Mouse (Mus musculus): ENCODE measurements at regions not wholly inside any gene's neighbourhood (a gene's known extent, or its start where the extent isn't known, plus 50 kb on each side); places are given as distances from the start of the nearest gene placed in this dataset.
"Not testable (repeated sequence)": the region's sequence is repeated elsewhere in the genome, so short reads cannot be mapped to it uniquely, and the experiment has no call there.

DNA sequence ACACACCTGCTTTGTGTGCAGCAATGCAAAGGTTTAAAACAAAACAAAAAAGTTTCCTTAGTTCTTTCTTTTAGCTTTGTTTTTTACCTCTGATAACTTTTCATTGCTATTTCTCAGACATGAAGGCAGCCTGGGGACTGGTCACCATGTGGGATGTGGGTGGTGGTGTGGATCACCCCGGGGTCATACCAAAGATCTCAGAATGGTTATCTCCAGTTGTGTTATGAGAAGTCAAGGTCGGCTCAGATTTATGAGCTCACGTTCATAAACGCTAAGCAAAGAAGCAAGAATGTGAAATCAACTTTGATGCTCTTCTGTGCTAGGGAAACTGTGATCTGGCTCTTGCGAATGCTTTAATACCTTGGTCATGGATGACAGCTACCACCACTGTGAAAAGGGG lies 102.3 kb upstream of the Map3k1 start:
- no peak for ATAC-seq (ENCODE audit: insufficient number of reproducible peaks, insufficient read depth, low FRiP score, low TSS enrichment, low read depth)
- Histone ChIP-seq H3K4me3 (no peak overlapping the region), H3K27me3 (no peaks in the 10 kb centered on the region), H3K9me3 (no peaks in the 10 kb centered on the region), H3K9ac (no peak overlapping the region), H3K4me1 (no peaks in the 10 kb centered on the region), H3K4me2 (no peak overlapping the region), H3K27ac (no peak overlapping the region), H3K36me3 (no peaks in the 10 kb centered on the region)
- 92% methylated on average over 5 of the region's 5 CpGs for WGBS

DNA sequence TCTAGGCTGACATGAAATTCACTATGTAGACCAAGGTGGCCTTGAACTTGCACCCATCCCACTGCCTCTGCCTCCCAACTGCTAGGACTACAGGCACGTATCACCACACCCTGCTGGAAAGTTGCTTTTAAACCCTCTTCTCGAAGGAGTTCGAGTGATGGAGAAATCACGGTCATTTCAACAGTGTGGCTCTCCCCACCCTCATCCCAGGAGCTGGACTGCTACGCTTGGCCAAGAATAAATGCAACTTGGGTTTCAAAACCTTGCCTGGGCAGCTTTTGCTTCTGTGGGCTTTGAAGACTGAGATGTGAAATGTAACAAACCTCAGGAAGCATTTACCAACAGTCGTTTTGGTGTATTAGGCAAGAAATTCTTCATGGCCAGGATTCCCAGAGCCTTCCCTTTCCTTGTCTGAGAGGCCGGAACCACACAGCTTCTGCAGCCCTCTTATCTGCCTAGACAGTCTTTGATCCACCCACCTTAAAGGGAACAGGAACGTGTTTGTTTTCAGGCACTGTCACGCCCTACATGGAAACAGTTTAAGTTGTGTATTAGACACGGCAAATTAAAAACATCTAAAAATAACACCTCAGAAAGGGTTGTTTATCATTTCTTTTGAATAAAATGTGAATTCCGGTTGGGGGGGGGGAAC lies 103.0 kb upstream of the Map3k1 start:
- Histone ChIP-seq H3K36me3 (no peaks in the 10 kb centered on the region), H3K9ac (no peak overlapping the region), H3K27ac (no peak overlapping the region), H3K4me3 (no peak overlapping the region), H3K27me3 (no peaks in the 10 kb centered on the region), H3K4me1 (no peaks in the 10 kb centered on the region), H3K4me2 (no peak overlapping the region), H3K9me3 (no peaks in the 10 kb centered on the region)
- no peak for ATAC-seq (ENCODE audit: insufficient number of reproducible peaks, insufficient read depth, low FRiP score, low TSS enrichment, low read depth)
- WGBS = 75% methylated on average over 11 of the region's 11 CpGs

DNA sequence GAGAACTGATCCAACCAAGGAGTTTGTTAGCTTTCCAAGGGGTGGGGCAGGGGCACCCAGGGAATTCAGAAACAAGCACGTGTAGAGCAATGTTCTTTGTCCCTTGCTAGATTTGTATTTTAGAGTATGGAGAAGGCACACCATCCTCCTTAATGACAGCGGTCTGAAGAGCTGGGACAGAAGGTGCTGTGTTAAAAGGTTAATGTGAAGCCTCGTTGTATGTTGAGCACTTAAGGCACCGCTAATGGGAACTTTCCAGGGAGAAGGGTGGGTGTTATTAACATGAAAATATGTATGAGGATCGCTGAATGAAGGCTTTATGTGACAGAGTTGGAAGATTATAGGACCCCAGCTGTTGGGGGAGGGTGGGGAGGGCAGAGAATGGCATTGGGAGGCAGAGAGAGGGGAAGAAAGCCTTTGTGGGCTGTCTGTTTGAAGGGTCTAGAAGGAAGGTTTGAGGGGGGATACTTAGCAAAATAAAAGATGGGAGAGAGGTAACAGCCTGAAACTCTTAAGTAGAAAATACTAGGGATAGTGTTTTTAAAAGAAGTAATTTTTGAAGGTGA lies 105.6 kb upstream of the Map3k1 start:
- no peaks in the 10 kb centered on the region for H3K27me3 ChIP-seq
- no peak overlapping the region for H3K9ac ChIP-seq
- H3K4me1 ChIP-seq = no peaks in the 10 kb centered on the region
- no peaks in the 10 kb centered on the region for H3K36me3 ChIP-seq
- no peak overlapping the region for H3K27ac ChIP-seq
- H3K4me2 ChIP-seq = no peak overlapping the region
- WGBS = 65% methylated on average over 5 of the region's 5 CpGs
- H3K9me3 ChIP-seq = no peaks in the 10 kb centered on the region
- no peak overlapping the region for H3K4me3 ChIP-seq
- no peak for ATAC-seq (ENCODE audit: insufficient number of reproducible peaks, insufficient read depth, low FRiP score, low TSS enrichment, low read depth)

- not testable (repeated sequence) for H3K27me3 ChIP-seq; H3K4me1 ChIP-seq; H3K4me2 ChIP-seq; H3K9ac ChIP-seq; H3K27ac ChIP-seq; H3K4me3 ChIP-seq; ATAC-seq (ENCODE audit: insufficient number of reproducible peaks, insufficient read depth, low FRiP score, low TSS enrichment, low read depth); H3K36me3 ChIP-seq; H3K9me3 ChIP-seq
- WGBS = 79% methylated on average over 11 of the region's 11 CpGs
Observed at GRCm38 (mm10) chr13:111919417-111919816, 110.6 kb upstream of the Map3k1 start.

GRCm38 (mm10) chr13:111920534-111920933 lies 111.7 kb upstream of the Map3k1 start:
- no peak for ATAC-seq (ENCODE audit: insufficient number of reproducible peaks, insufficient read depth, low FRiP score, low TSS enrichment, low read depth)
- H3K9me3 ChIP-seq = peaks cover 7% of the 10 kb centered on the region
- WGBS = 80% methylated on average over 2 of the region's 2 CpGs

DNA sequence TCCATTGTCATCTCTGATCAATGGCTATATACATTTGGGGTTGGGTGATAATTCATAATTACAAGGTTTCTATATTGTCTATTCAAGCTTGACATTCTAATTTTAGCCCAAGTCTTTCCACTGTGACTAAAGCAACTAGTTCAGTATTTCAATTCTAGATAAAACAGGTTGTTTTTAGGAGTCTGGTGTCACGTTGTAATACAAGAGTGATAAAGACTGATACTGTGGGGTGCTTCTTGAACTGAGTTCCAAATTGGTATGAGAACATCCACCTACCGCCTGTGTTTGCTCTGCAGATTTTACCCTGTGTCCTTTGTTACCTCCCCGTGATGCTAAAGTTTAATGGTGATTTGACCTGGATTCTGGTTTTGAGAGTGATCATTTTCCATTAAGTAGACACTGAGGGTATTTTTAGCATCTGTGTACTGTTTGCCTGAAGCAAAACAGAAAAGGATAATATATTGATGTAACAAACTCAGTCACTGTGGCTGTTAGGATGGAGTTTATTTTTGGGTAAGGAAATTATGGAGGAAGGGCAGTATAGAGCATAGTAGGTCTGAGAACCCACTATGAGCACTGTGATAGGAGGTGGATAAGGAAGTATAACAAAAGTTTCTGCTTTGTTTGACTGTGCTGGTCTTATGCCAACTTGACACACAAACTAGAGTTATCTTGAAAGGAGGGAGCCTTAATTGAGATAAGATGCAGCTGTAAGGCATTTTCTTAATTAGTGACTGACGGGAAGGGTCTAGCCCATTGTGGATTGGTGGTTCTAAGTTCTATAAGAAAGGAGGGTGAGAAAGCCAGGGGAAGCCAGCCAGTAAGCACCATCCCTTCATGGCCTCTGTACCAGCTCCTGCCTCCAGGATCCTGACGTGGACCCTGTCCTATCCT lies 112.6 kb upstream of the Map3k1 start:
- Histone ChIP-seq H3K4me1 (no peaks in the 10 kb centered on the region), H3K4me2 (no peak overlapping the region), H3K4me3 (no peak overlapping the region), H3K9me3 (peaks cover 7% of the 10 kb centered on the region), H3K27me3 (no peaks in the 10 kb centered on the region), H3K36me3 (no peaks in the 10 kb centered on the region), H3K27ac (no peak overlapping the region), H3K9ac (no peak overlapping the region)
- no peak for ATAC-seq (ENCODE audit: insufficient number of reproducible peaks, insufficient read depth, low FRiP score, low TSS enrichment, low read depth)
- 86% methylated on average over 5 of the region's 5 CpGs for WGBS

More at GRCm38 (mm10) chr13:111920534-111920933, 111.7 kb upstream of the Map3k1 start:
- Histone ChIP-seq H3K36me3 (no peaks in the 10 kb centered on the region), H3K4me3 (no peak overlapping the region), H3K9ac (no peak overlapping the region), H3K27me3 (no peaks in the 10 kb centered on the region), H3K4me2 (no peak overlapping the region), H3K27ac (no peak overlapping the region), H3K4me1 (no peaks in the 10 kb centered on the region)

DNA sequence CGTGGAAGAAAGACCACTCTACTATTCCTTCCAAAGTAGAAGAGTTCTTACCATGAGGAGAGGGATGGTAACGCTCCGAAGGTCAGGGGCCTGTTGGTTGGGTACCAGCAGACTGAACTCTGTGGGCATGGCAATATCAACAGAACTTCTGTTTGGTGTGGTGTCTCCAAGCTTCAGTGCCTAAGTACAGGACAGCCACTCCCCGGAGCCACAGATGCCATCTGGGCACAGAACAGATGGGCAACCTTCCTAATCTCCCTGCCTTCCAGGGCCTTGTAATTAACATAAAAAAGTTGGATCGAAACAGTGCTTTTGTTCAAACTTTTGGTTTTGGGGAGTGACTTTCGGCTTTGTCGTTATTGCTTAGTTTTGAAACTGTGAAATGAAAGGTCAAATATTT lies 116.6 kb upstream of the Map3k1 start:
- no peaks in the 10 kb centered on the region for H3K36me3 ChIP-seq
- H3K9me3 ChIP-seq = peaks cover 7% of the 10 kb centered on the region
- no peaks in the 10 kb centered on the region for H3K27me3 ChIP-seq
- no peak overlapping the region for H3K4me3 ChIP-seq
- no peak overlapping the region for H3K4me2 ChIP-seq
- no peak overlapping the region for H3K9ac ChIP-seq
- ATAC-seq (ENCODE audit: insufficient number of reproducible peaks, insufficient read depth, low FRiP score, low TSS enrichment, low read depth) = no peak
- no peaks in the 10 kb centered on the region for H3K4me1 ChIP-seq
- no peak overlapping the region for H3K27ac ChIP-seq
- 94% methylated on average over 7 of the region's 7 CpGs for WGBS

GRCm38 (mm10) chr13:111926801-111927200 lies 118.0 kb upstream of the Map3k1 start:
- ATAC-seq (ENCODE audit: insufficient number of reproducible peaks, insufficient read depth, low FRiP score, low TSS enrichment, low read depth) = no peak
- no peaks in the 10 kb centered on the region for H3K36me3 ChIP-seq
- 80% methylated on average over 8 of the region's 8 CpGs for WGBS
- no peak overlapping the region for H3K27ac ChIP-seq
- H3K9ac ChIP-seq = no peak overlapping the region
- peaks cover 7% of the 10 kb centered on the region for H3K9me3 ChIP-seq
- no peak overlapping the region for H3K4me2 ChIP-seq
- H3K27me3 ChIP-seq = no peaks in the 10 kb centered on the region
- H3K4me1 ChIP-seq = no peaks in the 10 kb centered on the region
- H3K4me3 ChIP-seq = no peak overlapping the region

DNA sequence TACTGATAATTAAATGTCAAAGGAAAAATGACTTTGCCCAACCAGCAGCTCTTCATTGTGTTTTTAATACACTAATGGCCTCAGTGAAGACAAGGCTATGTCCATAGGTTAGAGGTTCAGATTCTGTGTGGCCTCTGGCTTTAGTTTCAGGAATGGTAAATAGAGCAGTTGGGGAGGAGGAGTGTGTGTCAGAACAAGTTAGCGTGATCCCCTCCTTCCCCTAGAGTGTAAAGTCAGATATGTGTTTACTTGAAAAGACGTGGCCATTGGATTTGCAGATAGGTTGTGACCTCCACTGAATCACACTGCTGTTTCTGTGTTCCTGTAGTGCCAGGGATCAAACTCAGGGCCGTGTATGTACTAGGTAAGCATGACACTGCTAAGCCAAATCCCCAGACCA lies 118.7 kb upstream of the Map3k1 start:
- Histone ChIP-seq H3K27ac (no peak overlapping the region), H3K4me3 (no peak overlapping the region), H3K4me1 (no peaks in the 10 kb centered on the region), H3K9me3 (0 out of 2 replicates have a peak, but pooled peaks cover under 1% of the 10 kb centered on the region), H3K27me3 (no peaks in the 10 kb centered on the region), H3K4me2 (no peak overlapping the region), H3K36me3 (no peaks in the 10 kb centered on the region), H3K9ac (no peak overlapping the region)
- ATAC-seq (ENCODE audit: insufficient number of reproducible peaks, insufficient read depth, low FRiP score, low TSS enrichment, low read depth) = no peak
- 54% methylated on average over 3 of the region's 3 CpGs for WGBS

GRCm38 (mm10) chr13:111928636-111929544 lies 120.1 kb upstream of the Map3k1 start:
- H3K27ac ChIP-seq = no peak overlapping the region
- no peaks in the 10 kb centered on the region for H3K36me3 ChIP-seq
- ATAC-seq (ENCODE audit: insufficient number of reproducible peaks, insufficient read depth, low FRiP score, low TSS enrichment, low read depth) = no peak
- no peak overlapping the region for H3K4me2 ChIP-seq
- H3K9ac ChIP-seq = no peak overlapping the region
- no peaks in the 10 kb centered on the region for H3K27me3 ChIP-seq
- no peaks in the 10 kb centered on the region for H3K9me3 ChIP-seq
- WGBS = 68% methylated on average over 9 of the region's 9 CpGs
- H3K4me3 ChIP-seq = no peak overlapping the region
- no peaks in the 10 kb centered on the region for H3K4me1 ChIP-seq

DNA sequence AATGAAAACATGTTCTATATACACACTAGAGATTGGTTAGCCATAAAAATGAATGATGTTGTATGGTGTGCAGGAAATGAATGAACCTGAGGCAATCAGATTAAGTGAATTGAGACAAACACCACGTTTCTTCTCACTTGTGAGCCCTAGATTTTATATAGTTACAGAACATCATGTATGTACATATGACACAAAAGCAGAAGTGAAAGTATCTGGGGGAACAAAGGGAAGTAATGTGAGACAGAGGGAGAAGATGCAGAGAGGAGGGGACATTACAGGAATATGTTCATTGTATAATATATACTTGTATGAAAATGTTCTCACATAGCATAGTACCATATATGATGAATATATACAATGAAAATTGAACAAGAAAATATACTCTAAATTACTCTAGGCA lies 121.1 kb upstream of the Map3k1 start:
- H3K36me3 ChIP-seq = no peaks in the 10 kb centered on the region
- WGBS = 73% methylated on average over 1 of the region's 1 CpGs
- no peak overlapping the region for H3K27ac ChIP-seq
- H3K4me1 ChIP-seq = no peaks in the 10 kb centered on the region
- H3K4me2 ChIP-seq = no peak overlapping the region
- ATAC-seq (ENCODE audit: insufficient number of reproducible peaks, insufficient read depth, low FRiP score, low TSS enrichment, low read depth) = no peak
- H3K27me3 ChIP-seq = no peaks in the 10 kb centered on the region
- H3K9ac ChIP-seq = no peak overlapping the region
- no peak overlapping the region for H3K4me3 ChIP-seq
- H3K9me3 ChIP-seq = no peaks in the 10 kb centered on the region
